ENCODE assay signal across 8 mouse cellular contexts in the genomic region with DNA sequence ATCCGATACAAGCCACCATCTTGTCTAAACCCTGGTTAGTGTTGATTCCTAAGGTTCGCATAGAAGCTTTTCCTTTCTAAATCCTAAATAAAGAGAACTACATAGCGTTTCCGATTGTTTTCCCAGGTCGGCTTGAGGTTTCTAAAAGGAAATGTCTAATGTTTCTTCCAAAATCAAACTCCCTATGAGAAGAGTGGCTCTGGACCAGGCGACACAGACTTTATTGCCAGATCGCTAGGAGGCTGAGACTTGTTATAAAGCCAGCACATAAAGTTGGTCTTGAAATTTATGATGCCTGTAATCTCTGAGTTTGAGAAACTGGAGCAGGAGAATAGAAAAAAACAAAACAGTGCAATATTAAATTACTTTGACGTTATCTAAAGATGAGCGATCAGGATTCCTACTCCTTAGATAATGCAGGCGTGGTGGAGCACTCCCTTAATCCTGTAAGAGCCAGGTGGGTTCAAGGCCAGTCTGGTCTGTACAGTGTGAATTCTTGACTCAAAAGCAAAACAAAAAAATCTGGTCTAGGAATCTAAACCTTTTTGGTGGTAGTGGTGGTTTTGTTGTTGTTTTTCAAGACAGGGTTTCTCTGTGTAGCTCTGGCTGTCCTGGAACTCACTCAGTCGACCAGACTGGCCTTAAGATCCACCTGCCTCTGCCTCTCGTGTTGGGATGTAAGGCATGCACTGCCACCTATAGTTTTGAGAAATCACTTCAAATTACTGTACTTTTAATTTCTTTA. TPM values are rescaled to one million over a fixed set of nuclear protein-coding genes. Genes with fewer than 3 reads are reported as not detected.
DNase-seq lines count a peak whose midpoint lies in the region; ATAC-seq and TF ChIP-seq lines count a peak whose summit lies in the region.

No protein-coding gene starts in this region.

- H3K4me3 ChIP-seq in spleen, adult 2 months (ENCODE audit: extremely low read depth, insufficient read depth, insufficient read length) = peak overlapping the region; percentile 71
- H3K4me3 ChIP-seq in limb, embryonic 10.5 days = peak overlapping the region; percentile 100
- peak overlapping the region; percentile 91 for H3K4me3 ChIP-seq in stomach, embryonic 15.5 days (replicated peaks)

- DNase-seq in CD4-positive, CD25-positive, alpha-beta regulatory T cell, adult 2 months (ENCODE audit: low read depth, low spot score) = peak; percentile 61
- no peak for DNase-seq in spleen, adult 2 months (ENCODE audit: low read depth in 1 of 2, low spot score in 2 of 2)
- no peak for DNase-seq in spleen, postnatal 10 days (ENCODE audit: low spot score in 2 of 2)
- no peak for DNase-seq in limb, embryonic 10.5 days (ENCODE audit: low spot score)
- no peak for DNase-seq in urinary bladder, adult 2 months (ENCODE audit: low spot score)
- DNase-seq in testis, postnatal 10 days (ENCODE audit: low spot score) = no peak

- ATAC-seq in CD4-positive, CD25-positive, alpha-beta regulatory T cell, adult 4 months = no peak
- ATAC-seq in stomach, embryonic 15.5 days (ENCODE audit: insufficient read depth, low FRiP score, low read depth) = no peak

- peaks cover 16% of the 10 kb centered on the region for H3K36me3 ChIP-seq in spleen, adult 2 months (ENCODE audit: control insufficient read depth, insufficient read depth, low read length)
- H3K36me3 ChIP-seq in limb, embryonic 10.5 days = peaks cover 27% of the 10 kb centered on the region
- peaks cover 15% of the 10 kb centered on the region for H3K36me3 ChIP-seq in stomach, embryonic 15.5 days

- 5% methylated on average over 12 of the region's 12 CpGs for WGBS in spleen, adult 2 months
- WGBS in limb, embryonic 10.5 days = 5% methylated on average over 12 of the region's 12 CpGs
- WGBS in stomach, embryonic 15.5 days = 2% methylated on average over 12 of the region's 12 CpGs

- H3K4me1 ChIP-seq in spleen, adult 2 months (ENCODE audit: control insufficient read depth, insufficient read depth, insufficient read length) = peaks cover 7% of the 10 kb centered on the region; the same call in 1 of the 2 replicates
- H3K4me1 ChIP-seq in limb, embryonic 10.5 days = peaks cover 35% of the 10 kb centered on the region
- H3K4me1 ChIP-seq in stomach, embryonic 15.5 days = peaks cover 13% of the 10 kb centered on the region; the same call in 1 of the 2 replicates

- H3K9me3 ChIP-seq in limb, embryonic 10.5 days (replicated peaks) = no peaks in the 10 kb centered on the region
- H3K9me3 ChIP-seq in stomach, embryonic 15.5 days = no peaks in the 10 kb centered on the region

- TF ChIP-seq CTCF in spleen, adult 2 months (IDR thresholded peaks at IDR 0.05; ENCODE audit: extremely low read depth, insufficient read depth, insufficient read length, insufficient replicate concordance) = no peak

- peak overlapping the region; percentile 56; the same call in 1 of the 2 replicates for H3K9ac ChIP-seq in stomach, embryonic 15.5 days

- H3K27ac ChIP-seq in spleen, adult 2 months (ENCODE audit: insufficient read depth, low read length) = peak overlapping the region; percentile 97
- peak overlapping the region; percentile 99 for H3K27ac ChIP-seq in limb, embryonic 10.5 days
- H3K27ac ChIP-seq in stomach, embryonic 15.5 days = peak overlapping the region; percentile 99

- no peak for TF ChIP-seq POLR2A in spleen, adult 2 months (IDR thresholded peaks at IDR 0.05; ENCODE audit: low read depth, low read length)

- peak overlapping the region; percentile 65 for H3K4me2 ChIP-seq in stomach, embryonic 15.5 days

- no peaks in the 10 kb centered on the region for H3K27me3 ChIP-seq in spleen, adult 2 months (ENCODE audit: control insufficient read depth, insufficient read depth, low read length)
- no peaks in the 10 kb centered on the region for H3K27me3 ChIP-seq in limb, embryonic 10.5 days (ENCODE audit: low read depth, poor library complexity, severe bottlenecking)
- H3K27me3 ChIP-seq in stomach, embryonic 15.5 days (replicated peaks) = no peaks in the 10 kb centered on the region

RNA-seq across cellular contexts. Expression of a gene that starts 0.4 kb away (rescaled TPM):
- polyA plus RNA-seq in CD4-positive, CD25-positive, alpha-beta regulatory T cell, adult 4 months (2017; shearing (Covaris generic)) = 1,000 to 10,000 TPM; 1,067 to 1,377 TPM
- polyA plus RNA-seq in spleen, adult 2 months (2012; rRNA removed) = 219 and 257 TPM in 2 replicates
- 3,029 and 3,766 TPM in 2 replicates for polyA plus RNA-seq in limb, embryonic 10.5 days (2016; fragmentation: Nextera tagmentation; extraction: Ambion mirVana)
- polyA plus RNA-seq in stomach, embryonic 15.5 days (2015; fragmentation: Nextera tagmentation; extraction: Ambion mirVana) = 1,591 and 1,597 TPM in 2 replicates
- 565 and 624 TPM in 2 replicates for polyA plus RNA-seq in urinary bladder, adult 2 months (2012; rRNA removed)

RNA-seq across cellular contexts. Expression of a gene that starts 8.5 kb away (rescaled TPM):
- 100 to 1,000 TPM; 120 to 134 TPM for polyA plus RNA-seq in CD4-positive, CD25-positive, alpha-beta regulatory T cell, adult 4 months (2017; shearing (Covaris generic))
- 119 and 145 TPM in 2 replicates for polyA plus RNA-seq in spleen, adult 2 months (2012; rRNA removed)
- 77.7 and 91.6 TPM in 2 replicates for polyA plus RNA-seq in limb, embryonic 10.5 days (2016; fragmentation: Nextera tagmentation; extraction: Ambion mirVana)
- polyA plus RNA-seq in stomach, embryonic 15.5 days (2015; fragmentation: Nextera tagmentation; extraction: Ambion mirVana) = 66.2 and 69.1 TPM in 2 replicates
- polyA plus RNA-seq in urinary bladder, adult 2 months (2012; rRNA removed) = 56.3 and 63.2 TPM in 2 replicates

RNA-seq across cellular contexts. Expression of a gene that starts 13.4 kb away (rescaled TPM):
- polyA plus RNA-seq in CD4-positive, CD25-positive, alpha-beta regulatory T cell, adult 4 months (2017; shearing (Covaris generic)) = not detected
- 0.36 TPM in 2 replicates for polyA plus RNA-seq in spleen, adult 2 months (2012; rRNA removed)
- polyA plus RNA-seq in limb, embryonic 10.5 days (2016; fragmentation: Nextera tagmentation; extraction: Ambion mirVana) = 6.1 TPM in 2 replicates
- 2.9 and 3.3 TPM in 2 replicates for polyA plus RNA-seq in stomach, embryonic 15.5 days (2015; fragmentation: Nextera tagmentation; extraction: Ambion mirVana)
- polyA plus RNA-seq in urinary bladder, adult 2 months (2012; rRNA removed) = 3.7 and 6.2 TPM in 2 replicates

RNA-seq across cellular contexts. Expression of a gene that starts 21.3 kb away (rescaled TPM):
- 1 to 10 TPM; 8.3 to 9.1 TPM for polyA plus RNA-seq in CD4-positive, CD25-positive, alpha-beta regulatory T cell, adult 4 months (2017; shearing (Covaris generic))
- polyA plus RNA-seq in spleen, adult 2 months (2012; rRNA removed) = 43.3 and 45.2 TPM in 2 replicates
- 12.6 and 13.3 TPM in 2 replicates for polyA plus RNA-seq in limb, embryonic 10.5 days (2016; fragmentation: Nextera tagmentation; extraction: Ambion mirVana)
- polyA plus RNA-seq in stomach, embryonic 15.5 days (2015; fragmentation: Nextera tagmentation; extraction: Ambion mirVana) = 7.2 and 8.0 TPM in 2 replicates
- 43.4 and 47.8 TPM in 2 replicates for polyA plus RNA-seq in urinary bladder, adult 2 months (2012; rRNA removed)

RNA-seq across cellular contexts. Expression of a gene that starts 21.4 kb away (rescaled TPM):
- polyA plus RNA-seq in CD4-positive, CD25-positive, alpha-beta regulatory T cell, adult 4 months (2017; shearing (Covaris generic)) = 1 to 10 TPM; 1.6 to 2.0 TPM
- 0.48 and 0.51 TPM in 2 replicates for polyA plus RNA-seq in spleen, adult 2 months (2012; rRNA removed)
- 20.2 and 25.8 TPM in 2 replicates for polyA plus RNA-seq in limb, embryonic 10.5 days (2016; fragmentation: Nextera tagmentation; extraction: Ambion mirVana)
- polyA plus RNA-seq in stomach, embryonic 15.5 days (2015; fragmentation: Nextera tagmentation; extraction: Ambion mirVana) = 7.5 and 10.4 TPM in 2 replicates
- polyA plus RNA-seq in urinary bladder, adult 2 months (2012; rRNA removed) = 1.1 and 1.3 TPM in 2 replicates
